Mouse (Mus musculus) left cerebral cortex, adult 8-10 months (tissue): ENCODE measurements around the gene Cdc42se2. TPM values are rescaled to one million over a fixed set of nuclear protein-coding genes. Genes with fewer than 3 reads are reported as not detected.

ENCODE experiments used
- DNase-seq, 2 experiments: peaks; one replicate each; pipeline ENCODE4 v3.0.0; 2022; ENCODE audit warnings: low spot score in 2 of 2
- total RNA-seq, 4 experiments: library from RNA; stranded (reverse); gene quantifications; 2 replicates each; pipeline ENCODE4 v1.2.4; 2022

Cdc42se2 gene
- total RNA-seq, 4 experiments from 2014 or later, result 112 to 138 (median 115) TPM

DNA sequence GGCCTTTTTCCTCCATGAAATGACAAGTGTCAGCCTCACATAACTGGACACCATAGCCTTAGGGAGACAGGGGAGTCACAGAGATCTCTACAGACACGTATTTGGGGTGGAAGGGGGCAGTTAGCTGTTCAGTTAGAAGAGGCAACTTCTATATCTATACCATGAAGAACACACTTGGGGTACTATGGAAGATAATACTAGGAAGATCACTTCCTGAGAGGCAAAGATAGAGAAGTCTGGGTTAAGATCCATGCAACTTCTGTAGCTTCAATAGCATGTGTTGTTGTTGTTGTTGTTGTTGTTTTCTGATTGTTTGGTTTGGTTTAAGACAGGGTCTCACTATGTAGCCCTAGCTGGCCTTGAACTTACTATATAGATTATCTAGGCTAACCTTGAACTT is 5.7 kb upstream of the Cdc42se2 start:
- no peak for DNase-seq

DNA sequence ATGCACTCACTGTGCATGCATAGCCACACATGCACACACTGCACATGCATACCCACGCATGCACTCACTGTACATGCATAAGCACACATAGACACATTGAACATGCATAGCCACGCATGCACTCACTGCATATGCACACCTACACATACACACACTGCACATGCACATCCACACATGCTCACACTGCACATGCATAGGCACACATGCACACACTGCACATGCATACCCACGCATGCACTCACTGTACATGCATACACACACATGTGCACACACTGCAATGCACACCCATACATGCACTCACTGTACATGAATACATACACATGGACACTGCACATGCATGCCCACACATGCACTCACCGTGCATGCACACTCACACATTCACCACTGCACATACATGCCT is 4.0 kb upstream of the Cdc42se2 start:
- no peak for DNase-seq

DNA sequence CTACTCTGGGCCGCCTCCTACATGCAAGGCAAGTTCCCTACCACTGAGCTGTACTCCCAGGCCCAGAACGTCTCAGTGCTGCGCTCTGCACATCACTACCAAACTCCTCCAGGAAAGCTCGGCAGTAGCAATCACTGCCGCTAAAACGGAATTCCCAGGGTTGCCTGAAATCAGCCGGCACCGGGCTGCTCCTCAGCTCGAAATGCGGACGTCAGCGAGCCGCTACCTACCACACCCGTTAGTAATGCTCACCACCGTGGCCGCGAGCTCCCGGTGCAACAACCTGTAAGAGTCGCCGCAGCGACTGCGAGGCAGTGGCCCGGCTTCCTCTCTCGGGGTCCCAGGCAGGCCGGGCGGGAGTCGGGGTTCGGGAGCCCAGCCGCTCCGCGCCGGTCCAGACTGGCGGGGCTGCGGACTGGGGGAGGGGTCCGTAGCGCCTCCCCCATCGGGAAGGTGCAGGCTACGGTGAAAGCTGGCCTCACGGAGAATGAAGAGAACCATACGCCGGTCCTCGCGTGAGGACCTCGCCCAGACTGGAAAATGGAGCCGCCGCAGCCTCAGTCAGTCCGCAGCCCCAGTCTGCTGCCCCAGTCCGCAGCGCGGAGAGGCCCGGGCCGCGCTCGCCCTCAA is 502 bp downstream of the Cdc42se2 start:
- DNase-seq, result peak; percentile 43 to 56

DNA sequence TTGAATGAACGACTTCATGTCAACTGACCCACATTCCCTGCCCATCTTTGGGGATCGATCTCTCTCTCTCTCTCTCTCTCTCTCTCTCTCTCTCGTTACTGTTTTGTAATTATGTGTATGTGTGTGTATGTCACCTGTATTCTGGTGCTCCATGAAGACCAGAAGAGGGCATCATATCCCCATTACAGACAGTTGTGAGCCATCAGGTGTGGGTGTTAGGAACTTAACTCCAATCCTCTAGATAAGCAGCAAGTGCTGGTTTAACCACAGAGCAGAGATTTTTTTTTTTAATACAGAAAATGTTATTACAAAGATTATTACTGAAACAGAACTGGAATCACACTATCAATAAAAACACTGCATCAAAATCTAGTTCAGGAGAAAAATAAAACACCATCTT is 1.9 kb downstream of the Cdc42se2 start:
- DNase-seq, result no peak

DNA sequence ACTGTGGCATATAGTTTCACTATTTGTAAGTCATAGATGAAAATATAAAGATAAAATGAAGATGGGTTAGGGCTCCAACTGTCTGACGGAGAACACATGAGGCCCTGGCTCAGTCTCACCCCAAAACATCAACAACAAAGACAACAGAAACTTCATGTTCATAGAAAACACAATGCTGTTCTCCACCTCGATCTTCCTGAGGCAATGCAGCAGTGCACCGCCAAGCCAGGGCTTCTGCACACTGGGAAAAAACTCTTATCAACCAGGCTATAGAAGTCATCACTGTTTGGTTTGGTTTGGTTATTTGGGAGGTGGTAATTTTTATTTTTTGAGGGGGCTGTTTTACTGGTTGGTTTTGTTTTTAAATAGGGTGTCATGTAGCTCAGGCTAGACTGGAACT is 3.0 kb downstream of the Cdc42se2 start:
- DNase-seq, result no peak

DNA sequence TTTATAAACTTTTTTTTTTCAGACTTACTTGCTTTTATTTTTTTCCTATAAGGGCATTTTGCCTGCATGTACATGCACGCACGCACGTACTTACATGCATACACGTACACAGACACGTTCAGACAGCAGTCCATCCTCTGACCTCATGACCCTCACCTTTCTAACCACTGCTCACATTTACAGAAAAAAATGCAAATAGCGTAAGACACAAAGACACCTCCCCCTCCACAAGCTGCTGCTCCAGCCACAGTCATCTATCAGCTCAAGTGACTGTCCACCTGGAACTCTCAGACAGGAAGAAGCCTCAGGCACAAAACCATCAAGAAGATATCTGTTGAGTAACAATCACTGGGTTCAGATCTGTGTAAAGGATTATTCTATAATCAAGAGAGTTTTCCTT is 5.2 kb downstream of the Cdc42se2 start:
- DNase-seq, result no peak

DNA sequence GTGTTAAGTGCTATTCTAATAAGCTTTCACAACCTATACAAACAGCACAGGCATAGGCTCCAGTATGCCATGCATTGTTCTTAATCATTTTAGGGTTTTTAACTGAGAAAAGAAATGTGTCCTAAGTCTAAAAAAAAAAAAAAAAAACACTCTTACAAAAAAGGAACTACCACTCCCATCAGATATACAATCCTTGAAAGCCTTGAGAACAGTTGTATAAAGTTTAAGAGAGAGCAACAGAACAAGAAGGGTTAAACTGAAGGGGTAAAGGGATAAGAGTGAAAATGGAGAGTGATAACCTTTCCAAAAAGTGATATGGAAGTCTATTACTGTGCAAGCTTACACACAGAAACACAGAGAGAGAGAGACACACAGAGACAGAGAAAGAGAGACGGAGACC is 7.5 kb downstream of the Cdc42se2 start:
- DNase-seq, result no peak

DNA sequence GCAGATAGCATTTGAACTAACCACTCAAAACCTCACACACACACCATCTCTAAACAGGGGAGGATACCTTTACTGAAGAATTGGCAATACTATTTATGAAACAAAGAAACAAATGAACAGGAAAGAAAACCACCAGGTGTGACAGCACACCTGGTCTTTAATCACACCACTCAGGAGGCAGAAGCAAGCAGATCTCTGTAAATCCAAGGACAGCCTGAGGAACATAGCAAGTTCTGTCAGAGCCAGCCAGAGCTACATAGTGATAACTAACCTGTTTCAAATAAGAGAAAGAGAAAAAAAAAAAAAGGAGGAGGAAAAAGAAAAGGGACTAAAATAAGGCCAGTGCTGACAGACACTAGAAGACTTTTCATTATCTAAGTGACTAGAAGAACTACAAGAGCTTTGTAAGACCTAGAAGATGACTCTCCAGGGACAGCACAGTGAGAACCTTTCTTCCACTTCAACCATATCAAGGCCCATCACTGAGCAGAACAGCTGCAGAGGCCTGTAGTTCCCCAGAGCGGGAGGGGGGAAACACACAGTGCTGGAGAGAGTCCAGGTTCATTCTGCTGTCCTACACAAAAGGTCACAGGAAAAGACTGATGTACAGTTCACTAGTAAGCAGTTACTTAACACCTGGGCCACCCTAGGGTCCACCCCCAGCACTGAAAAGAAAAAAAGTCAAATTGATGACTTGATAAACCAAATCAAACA is 9.2 kb downstream of the Cdc42se2 start:
- DNase-seq, result no peak

DNA sequence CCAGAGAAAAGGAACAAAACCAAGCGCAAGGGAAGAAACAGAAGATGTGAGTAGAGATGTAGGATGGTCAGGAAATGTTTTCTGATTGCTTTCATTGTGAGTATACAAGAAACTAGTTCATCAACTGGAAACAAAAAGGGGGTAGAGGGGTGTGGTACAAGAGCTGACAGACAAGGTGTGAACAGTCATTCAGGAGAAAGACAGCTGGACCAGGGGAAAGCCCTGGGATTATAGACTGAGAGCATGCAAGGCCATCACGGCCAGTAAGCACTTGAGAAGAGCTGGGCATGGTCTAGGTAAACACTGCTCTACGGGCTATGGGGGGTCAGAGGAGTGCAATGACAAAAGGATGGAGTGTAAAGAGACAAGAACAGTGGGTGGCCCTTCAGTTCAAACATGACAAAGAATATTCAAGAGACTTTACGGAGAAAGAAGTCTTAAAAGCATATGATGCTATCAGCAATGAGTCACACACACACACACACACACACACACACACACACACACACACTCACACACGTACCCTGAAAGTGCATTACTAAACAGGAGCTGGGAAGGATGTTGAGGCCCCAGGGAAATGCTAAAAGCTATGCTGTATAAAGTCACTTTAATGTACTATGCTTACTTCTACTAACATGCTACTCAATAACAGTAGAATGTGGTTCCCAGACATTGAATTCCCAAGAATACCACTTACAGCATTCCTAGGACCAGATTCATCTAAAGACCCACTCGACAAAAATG is 9.9 kb downstream of the Cdc42se2 start:
- no peak for DNase-seq

DNA sequence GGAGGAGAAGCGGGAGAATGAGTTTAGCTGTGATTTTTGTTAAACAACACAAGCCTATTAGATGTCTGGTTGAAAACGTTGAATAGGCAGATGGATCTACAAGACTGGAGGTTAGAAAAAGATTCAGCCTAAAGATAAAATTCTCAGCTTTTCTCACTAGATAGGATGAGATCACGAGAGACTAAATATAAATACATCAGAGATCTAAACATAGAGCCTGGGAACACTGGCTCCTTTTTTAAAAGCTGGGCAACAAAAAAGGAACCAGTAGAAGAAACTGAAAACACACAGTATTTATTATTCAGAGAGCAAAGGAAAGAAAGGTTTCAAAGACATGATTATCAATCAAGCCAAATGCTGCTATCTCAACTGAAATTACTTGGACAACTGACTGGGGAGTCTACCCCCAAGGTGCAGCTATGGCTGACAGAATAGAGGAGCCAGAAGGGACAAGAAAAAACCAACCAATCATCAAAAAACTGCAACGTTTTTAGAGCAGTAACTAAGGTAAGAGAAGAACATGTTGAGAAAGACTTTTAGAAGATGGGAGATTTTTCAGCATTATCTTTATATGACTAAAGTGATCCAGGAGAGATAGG is 10.6 kb downstream of the Cdc42se2 start:
- DNase-seq, result no peak

DNA sequence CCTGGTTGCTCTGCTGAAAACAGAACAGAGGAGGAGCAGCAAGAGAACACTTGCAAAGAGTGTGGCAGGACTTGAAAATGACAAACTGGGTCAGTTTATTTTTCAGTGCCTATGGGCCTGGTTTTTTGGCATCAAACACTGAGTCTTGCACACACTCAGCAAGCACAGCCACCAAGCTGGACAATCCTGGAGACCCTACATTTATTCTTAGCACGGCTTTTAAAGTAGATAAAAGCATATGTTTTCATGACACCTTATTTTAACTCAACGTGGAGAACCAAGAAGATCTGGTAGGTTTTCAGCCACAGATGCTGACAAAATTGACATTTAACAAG is 11.1 kb downstream of the Cdc42se2 start:
- no peak for DNase-seq

DNA sequence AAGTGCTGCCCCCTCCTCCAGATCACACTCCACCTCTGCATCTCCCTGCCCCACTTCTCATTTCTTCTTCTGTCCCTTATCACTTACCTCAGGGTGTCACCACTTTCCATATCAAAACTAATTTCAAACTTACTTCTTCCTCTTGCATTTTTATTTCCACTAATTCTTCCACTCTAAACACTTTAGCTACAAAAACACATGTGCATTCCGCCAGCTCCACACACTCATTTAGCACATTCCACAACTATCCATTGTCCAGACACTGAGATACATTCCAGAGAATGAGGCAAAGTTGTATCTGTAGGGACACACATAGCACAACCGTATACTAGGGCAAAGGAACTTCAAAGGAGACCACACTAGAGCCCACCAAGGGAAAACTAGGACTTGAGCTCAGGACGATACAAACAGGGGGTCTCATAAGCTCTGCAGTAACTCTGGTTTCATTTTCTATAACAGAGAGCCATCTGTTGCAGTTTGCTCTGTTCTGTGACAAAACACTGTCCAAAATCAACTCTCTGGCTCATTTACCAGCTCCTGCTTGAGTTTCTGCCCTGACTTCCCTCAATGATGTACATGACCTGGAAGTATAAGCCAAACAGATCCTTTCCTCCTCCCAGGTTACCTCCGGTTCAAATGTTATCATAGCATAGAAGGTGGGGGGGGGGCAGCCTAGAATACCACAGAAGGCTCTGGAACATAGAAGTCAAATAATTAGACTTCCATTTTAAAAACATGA is 11.7 kb downstream of the Cdc42se2 start:
- no peak for DNase-seq

DNA sequence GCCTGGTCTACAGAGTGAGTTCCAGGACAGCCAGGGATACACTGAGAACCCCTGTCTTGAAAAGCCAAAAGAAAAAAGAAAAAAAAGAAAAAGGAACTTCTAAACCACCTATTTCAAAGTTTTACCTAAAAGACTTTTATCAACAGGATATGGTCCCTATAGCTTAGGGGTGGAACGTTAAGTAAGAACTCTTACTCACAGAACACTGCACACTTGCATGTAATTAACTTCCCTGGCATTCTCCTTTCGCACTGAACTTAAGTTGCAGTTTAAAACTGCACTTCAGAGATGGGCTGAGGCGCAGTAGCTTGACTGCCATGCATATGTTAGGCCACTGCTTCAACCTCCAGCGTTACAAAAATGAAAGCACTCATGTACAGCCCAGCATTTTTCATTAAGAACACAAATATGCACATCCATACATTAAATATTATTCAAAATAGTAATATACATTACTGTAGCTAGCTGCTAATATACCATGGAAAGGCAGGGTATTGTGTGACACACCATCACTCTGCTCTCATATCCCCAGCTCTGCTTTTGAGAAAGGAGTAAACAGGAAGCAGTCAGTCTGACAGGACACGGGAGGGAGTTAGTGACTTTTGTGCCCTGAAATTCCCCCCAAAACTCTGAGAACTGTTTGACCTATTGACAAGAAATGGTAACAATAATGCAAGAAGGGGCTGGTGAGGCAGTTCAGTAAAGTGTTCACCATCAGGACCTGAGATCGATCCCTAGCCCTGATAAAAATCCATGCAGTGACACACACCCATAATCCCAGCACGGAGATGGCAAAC is 13.0 kb downstream of the Cdc42se2 start:
- DNase-seq, result no peak

DNA sequence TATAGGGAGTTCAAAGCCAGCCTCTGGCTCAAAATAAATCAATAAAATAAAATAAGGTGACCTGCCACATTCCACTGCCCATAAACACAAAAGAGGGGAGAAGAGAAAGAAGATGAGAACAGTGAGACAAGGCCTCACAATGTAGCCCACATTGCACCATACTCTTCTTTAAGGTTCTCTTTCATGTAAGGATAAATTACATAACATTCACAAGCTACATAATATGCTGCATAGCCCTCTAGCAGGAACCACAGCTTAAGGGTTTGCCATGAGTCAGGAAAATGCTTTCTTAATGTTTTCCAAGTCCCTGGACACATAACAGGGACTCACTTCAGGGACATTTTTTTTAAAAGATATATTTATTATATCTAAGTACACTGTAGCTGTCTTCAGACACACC is 15.9 kb downstream of the Cdc42se2 start:
- no peak for DNase-seq

DNA sequence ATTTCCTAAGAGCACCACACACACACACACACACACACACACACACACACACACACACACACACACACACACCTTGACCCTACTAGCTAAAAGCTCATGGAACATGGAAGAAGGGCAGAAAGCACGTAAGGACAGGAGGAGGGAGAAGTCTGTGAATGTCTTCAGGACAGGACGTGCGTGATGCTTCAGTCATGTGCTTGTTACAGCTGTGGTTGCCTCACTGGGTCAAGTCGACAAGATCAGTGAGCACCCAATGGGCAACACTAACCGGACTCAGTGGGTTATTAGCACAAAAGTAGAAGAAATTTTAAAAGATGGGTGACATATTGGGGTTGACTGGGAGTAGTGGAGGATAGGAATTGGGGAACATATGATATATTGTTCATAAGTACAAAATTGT is 17.6 kb downstream of the Cdc42se2 start:
- DNase-seq, result no peak

DNA sequence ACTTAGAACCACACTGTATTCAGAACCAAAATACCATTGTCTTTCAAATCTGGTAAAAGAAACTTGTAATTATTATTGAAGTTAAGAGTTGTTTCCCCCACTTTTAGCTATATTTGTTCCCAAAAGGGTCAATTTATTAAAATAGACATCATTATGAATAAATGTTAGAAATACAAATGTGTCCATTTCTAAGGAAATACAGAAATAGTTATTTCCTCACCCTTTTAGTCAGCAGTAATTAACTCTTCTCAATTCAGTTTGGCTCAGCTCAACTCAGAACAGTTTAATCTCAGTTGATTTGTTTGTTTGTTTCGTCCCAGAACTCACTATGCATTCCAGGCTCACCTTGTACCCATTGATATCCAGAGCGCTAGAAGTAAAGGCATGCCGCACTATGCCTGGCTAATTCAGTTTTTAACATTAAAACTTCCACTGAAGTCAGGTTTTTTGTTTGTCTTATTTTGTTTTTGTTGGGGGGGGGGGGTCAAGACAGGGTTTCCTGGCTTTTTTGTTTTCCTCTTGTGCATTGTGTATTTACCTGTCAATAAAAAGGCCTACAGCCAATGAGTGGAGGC is 19.3 kb downstream of the Cdc42se2 start:
- DNase-seq, result no peak

DNA sequence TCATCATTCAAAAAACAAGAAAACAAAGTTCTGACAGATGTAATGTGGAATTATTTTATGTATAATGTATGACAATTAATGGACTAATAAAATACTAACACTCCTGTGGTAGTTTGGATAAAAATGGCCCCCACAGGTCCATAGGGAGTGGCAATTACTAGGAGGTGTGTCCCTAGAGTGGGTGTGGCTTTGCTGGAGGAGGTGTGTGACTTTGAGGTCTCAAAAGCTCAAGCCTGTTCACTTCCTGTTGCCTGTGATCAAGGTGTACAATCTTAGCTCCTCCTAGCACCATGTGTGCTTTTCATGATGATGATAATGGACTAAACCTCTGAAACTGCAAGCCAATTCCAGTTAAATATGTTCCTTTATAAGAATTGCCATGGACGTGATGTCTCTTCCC is 22.7 kb downstream of the Cdc42se2 start:
- DNase-seq, result no peak

DNA sequence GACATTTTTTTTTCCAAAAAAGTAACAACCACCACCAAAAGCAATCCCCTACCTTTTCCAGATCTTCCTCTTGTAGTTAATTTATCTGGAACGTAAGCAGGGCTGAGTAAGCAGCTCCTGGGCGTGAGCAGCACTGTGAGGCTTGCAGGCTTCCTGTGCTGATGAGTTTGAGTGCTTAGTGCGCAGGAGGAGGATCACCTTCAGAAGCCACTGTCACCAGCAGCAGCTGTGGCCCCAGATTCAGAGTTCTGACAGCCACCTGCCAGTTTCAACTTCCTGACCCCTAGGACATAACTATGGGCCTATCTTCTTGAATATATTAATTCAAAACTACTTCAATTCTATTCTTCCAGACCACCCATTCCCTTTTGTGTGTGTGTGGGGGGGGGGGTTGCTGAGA is 23.4 kb downstream of the Cdc42se2 start:
- DNase-seq, result no peak

DNA sequence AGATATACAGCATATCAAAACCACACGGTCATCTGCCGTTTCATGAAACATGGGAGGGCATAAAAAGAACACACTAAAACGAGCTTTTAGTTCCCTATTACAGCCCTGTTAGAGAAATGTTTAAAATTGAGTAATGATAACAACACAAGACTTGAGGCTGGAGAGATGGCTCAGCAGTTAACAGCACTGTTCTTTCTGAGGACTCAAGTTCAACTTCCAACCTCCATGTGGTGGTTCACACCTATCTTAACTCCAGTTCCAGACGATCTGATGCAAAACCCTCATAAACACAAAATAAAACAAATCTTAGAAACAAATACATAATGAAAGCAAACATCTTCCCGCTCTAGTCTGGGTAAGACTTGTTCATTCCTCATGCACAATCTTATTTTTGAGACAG is 24.7 kb downstream of the Cdc42se2 start:
- DNase-seq, result no peak

DNA sequence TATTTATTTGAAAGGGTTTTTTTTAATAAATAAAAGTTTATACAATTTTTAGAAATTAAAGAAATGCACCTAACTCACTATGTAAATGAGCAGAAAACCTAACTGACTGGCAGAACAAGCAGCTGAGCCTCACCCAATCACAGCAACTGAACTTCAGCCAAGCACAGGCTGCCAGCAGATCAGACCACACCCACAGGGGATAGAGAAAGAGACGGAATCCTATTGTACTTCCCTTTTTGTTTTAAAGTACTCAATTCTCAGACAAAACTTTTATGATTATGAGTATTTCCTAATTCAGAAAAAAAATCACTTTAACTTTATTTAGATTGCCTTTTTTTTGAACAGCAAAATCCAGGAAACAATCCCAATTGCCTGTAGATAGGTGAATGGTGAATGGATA is 29.5 kb downstream of the Cdc42se2 start:
- no peak for DNase-seq
